Mouse (Mus musculus) liver, embryonic 14.5 days (tissue): ENCODE measurements around the gene Pip4k2c. TPM values are rescaled to one million over a fixed set of nuclear protein-coding genes. Genes with fewer than 3 reads are reported as not detected.

Experiments
- ATAC-seq: fragments of 200-750 bp; cut with Nextera tagmentation; 2 replicates; pipeline ENCODE4 v1.8.0; 2017; ENCODE audit warnings: moderate number of reproducible peaks, mild to moderate bottlenecking, moderate library complexity; ENCODE audit not compliant: insufficient read depth
- DNase-seq, 3 experiments: peaks; one replicate each; pipeline ENCODE4 v3.0.0-alpha.2; 2012 to 2013; ENCODE audit warnings: low read depth in 3 of 3, low spot score in 3 of 3
- H3K27ac ChIP-seq: fragments of 300-500 bp; sonication (generic); 2 replicates; pipeline ENCODE4 v1.5.1; 2014; ENCODE audit warnings: moderate library complexity, mild to moderate bottlenecking, control low read depth, inconsistent platforms
- H3K27me3 ChIP-seq: fragments of 300-500 bp; sonication (generic); 2 replicates; pipeline ENCODE4 v1.6.1; 2014; ENCODE audit warnings: mild to moderate bottlenecking, low read length, moderate library complexity; ENCODE audit not compliant: control insufficient read depth, insufficient read depth
- H3K36me3 ChIP-seq: fragments of 300-500 bp; sonication (generic); replicated peaks from 2 replicates; pipeline ENCODE4 v1.6.1; 2014; ENCODE audit warnings: low read depth; ENCODE audit not compliant: control insufficient read depth, insufficient read depth
- H3K4me1 ChIP-seq, 2 experiments: fragments of 200-500 bp in 1 of 2; fragments of 300-500 bp in 1 of 2; sonication (generic) in 1 of 2; replicated peaks; 2 replicates each; pipeline ENCODE4 v1.6.1; 2012 to 2014; ENCODE audit warnings: antibody characterized with exemption in 1 of 2, inconsistent platforms in 1 of 2, low read length in 1 of 2; ENCODE audit not compliant: control insufficient read depth in 2 of 2, insufficient read depth in 2 of 2
- H3K4me2 ChIP-seq: fragments of 300-500 bp; sonication (generic); 2 replicates; pipeline ENCODE4 v1.6.1; 2014; ENCODE audit warnings: low read depth, mild to moderate bottlenecking, control low read depth, moderate library complexity
- H3K4me3 ChIP-seq, 2 experiments: fragments of 200-500 bp in 1 of 2; fragments of 300-500 bp in 1 of 2; sonication (generic) in 1 of 2; 2 replicates each; pipeline ENCODE4 v1.5.1; 2012 to 2014; ENCODE audit warnings: low read depth in 2 of 2, low read length in 2 of 2, mild to moderate bottlenecking in 2 of 2, control low read depth in 1 of 2, inconsistent platforms in 1 of 2, moderate library complexity in 1 of 2; ENCODE audit not compliant: insufficient read depth in 1 of 2
- H3K9ac ChIP-seq: fragments of 300-500 bp; sonication (generic); replicated peaks from 2 replicates; pipeline ENCODE4 v1.6.1; 2014; ENCODE audit warnings: mild to moderate bottlenecking, control low read depth, moderate library complexity
- H3K9me3 ChIP-seq: fragments of 300-500 bp; sonication (generic); 2 replicates; pipeline ENCODE4 v1.6.1; 2016; ENCODE audit warnings: low read length, mixed read lengths; ENCODE audit not compliant: control insufficient read depth
- CTCF ChIP-seq: IDR thresholded peaks from 2 replicates; pipeline ENCODE4 v1.5.1; 2016; ENCODE audit warnings: antibody characterized with exemption, low read depth, control low read depth
- EP300 ChIP-seq: IDR thresholded peaks from 2 replicates; pipeline ENCODE4 v1.6.1; 2016; ENCODE audit warnings: antibody characterized with exemption, low read depth
- WGBS: fragments of 180-500 bp; shearing (Covaris S2); extraction: QIAGEN DNeasy Blood & Tissue Kit; methylation state at CpG from one replicate; pipeline ENCODE4 v1.1.7; 2014; ENCODE audit not compliant: insufficient replicate concordance; 5-methylcytosine and 5-hydroxymethylcytosine counted together
- polyA plus RNA-seq, 2 experiments: library from polyadenylated mRNA; depleted of rRNA in 1 of 2; stranded (reverse) in 1 of 2; unstranded in 1 of 2; fragments of >200 nt; fragmentation: Nextera tagmentation in 1 of 2; extraction: Ambion mirVana in 1 of 2; gene quantifications; 2 replicates each; pipeline versions ENCODE4 v1.2.1 to v1.2.3; 2012 to 2014

Gene Pip4k2c
- polyA plus RNA-seq, 2 experiments, result 25.7 to 31.2 TPM

DNA sequence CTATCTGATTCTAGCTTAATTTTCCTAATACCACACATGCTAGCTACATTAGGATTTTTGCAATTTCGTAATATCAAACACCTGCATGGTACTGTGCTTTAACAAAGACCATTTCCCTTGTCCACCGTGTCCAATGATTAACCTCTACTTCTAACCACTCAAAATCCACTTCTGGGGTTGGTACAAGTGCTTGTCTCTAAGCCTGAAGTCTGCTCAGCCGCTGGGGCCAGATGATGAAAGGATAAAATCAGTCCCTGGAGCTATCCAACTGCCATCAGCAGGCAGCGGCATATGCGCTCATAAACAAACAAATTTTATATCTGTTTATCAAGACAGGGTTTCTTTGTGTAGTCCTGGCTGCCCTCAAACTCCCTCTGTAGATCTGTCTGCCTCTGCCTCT, 6.8 kb downstream of the Pip4k2c start:
- Histone ChIP-seq H3K4me1 (peaks cover 53 to 54% of the 10 kb centered on the region in 2 experiments), H3K9ac (peak overlapping the region; percentile 85), H3K36me3 (peaks cover 93% of the 10 kb centered on the region), H3K9me3 (no peaks in the 10 kb centered on the region), H3K27me3 (no peaks in the 10 kb centered on the region), H3K27ac (peak overlapping the region; percentile 100), H3K4me2 (peak overlapping the region; percentile 91), H3K4me3 (peak overlapping the region; percentile 52 to 53)
- peak; percentile 18; the same call in 1 of the 2 replicates for ATAC-seq
- DNase-seq, result no peak
- no peak for TF ChIP-seq CTCF
- peak; percentile 15; the same call in 1 of the 2 replicates for TF ChIP-seq EP300
- 29% methylated on average over 5 of the region's 5 CpGs for WGBS

DNA sequence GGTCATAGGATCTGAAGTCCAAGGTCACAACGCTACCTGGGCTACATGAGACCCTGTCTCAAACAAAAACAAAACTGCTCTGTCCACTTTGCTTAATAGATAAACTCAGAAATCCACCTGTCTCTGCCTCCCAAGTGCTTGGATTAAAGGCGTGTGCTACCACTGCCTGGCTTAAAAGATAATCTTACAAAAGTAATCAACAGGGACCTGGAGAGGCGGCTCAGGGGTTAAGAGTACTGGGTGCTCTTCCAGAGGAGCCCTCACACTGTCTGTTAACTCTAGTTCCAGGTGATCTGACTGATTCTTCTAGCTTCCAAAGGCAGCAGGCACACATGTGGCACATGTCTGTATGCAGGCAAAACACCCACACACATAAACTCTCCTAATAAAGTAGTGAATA, 8.3 kb downstream of the Pip4k2c start:
- Histone ChIP-seq H3K4me1 (peaks cover 48 to 49% of the 10 kb centered on the region in 2 experiments), H3K27me3 (no peaks in the 10 kb centered on the region), H3K9me3 (no peaks in the 10 kb centered on the region), H3K36me3 (peaks cover 93% of the 10 kb centered on the region), H3K4me2 (peak overlapping the region; percentile 91), H3K4me3 (peak overlapping the region; percentile 3 to 15; a peak in 3 of 4 replicates), H3K27ac (peak overlapping the region; percentile 100), H3K9ac (peak overlapping the region; percentile 85)
- ATAC-seq (peak; percentile 75), DNase-seq (peak; percentile 59 to 73 (median 69))
- WGBS, result 17% methylated on average over 3 of the region's 3 CpGs
- peak; percentile 86 for TF ChIP-seq EP300
- TF ChIP-seq CTCF, result no peak

GRCm38 (mm10) chr10:127200279-127200678, 11.1 kb downstream of the Pip4k2c start:
- ATAC-seq, result no peak
- no peak overlapping the region for H3K4me3 ChIP-seq
- no peak overlapping the region; the same call in 1 of the 2 replicates for H3K27ac ChIP-seq
- TF ChIP-seq EP300 (no peak), CTCF (peak; percentile 52)
- peaks cover 32 to 37% of the 10 kb centered on the region in 2 experiments for H3K4me1 ChIP-seq
- H3K27me3 ChIP-seq, result no peaks in the 10 kb centered on the region
- no peak for DNase-seq
- H3K4me2 ChIP-seq, result no peak overlapping the region
- 75% methylated on average over 8 of the region's 8 CpGs for WGBS
- no peak overlapping the region for H3K9ac ChIP-seq
- H3K9me3 ChIP-seq, result no peaks in the 10 kb centered on the region
- H3K36me3 ChIP-seq, result peaks cover 77% of the 10 kb centered on the region

GRCm38 (mm10) chr10:127199474-127199873, 11.9 kb downstream of the Pip4k2c start:
- Histone ChIP-seq H3K4me2 (no peak overlapping the region), H3K27me3 (no peaks in the 10 kb centered on the region), H3K9ac (no peak overlapping the region), H3K4me3 (no peak overlapping the region), H3K9me3 (no peaks in the 10 kb centered on the region), H3K27ac (no peak overlapping the region), H3K36me3 (peaks cover 69% of the 10 kb centered on the region), H3K4me1 (peaks cover 30 to 33% of the 10 kb centered on the region in 2 experiments)
- ATAC-seq, result no peak
- DNase-seq, result no peak
- no peak for TF ChIP-seq EP300
- TF ChIP-seq CTCF, result no peak
- 87% methylated on average over 11 of the region's 11 CpGs for WGBS

- WGBS, result 80% methylated on average over 5 of the region's 5 CpGs
- no peak overlapping the region for H3K4me2 ChIP-seq
- no peak for ATAC-seq
- H3K4me1 ChIP-seq, result peaks cover 30 to 32% of the 10 kb centered on the region in 2 experiments
- TF ChIP-seq CTCF (no peak), EP300 (no peak)
- no peaks in the 10 kb centered on the region for H3K9me3 ChIP-seq
- no peak overlapping the region for H3K4me3 ChIP-seq
- no peak overlapping the region for H3K9ac ChIP-seq
- no peak for DNase-seq
- H3K36me3 ChIP-seq, result peaks cover 66% of the 10 kb centered on the region
- no peaks in the 10 kb centered on the region for H3K27me3 ChIP-seq
- no peak overlapping the region for H3K27ac ChIP-seq
These were observed 12.3 kb downstream of the Pip4k2c start for GRCm38 (mm10) chr10:127199068-127199467.
